Mouse (Mus musculus): ENCODE measurements around the gene Ptges3l.

GRCm38 (mm10) chr11:101415306-101415705, 9.8 kb downstream of the Ptges3l start:
- no peak for TF ChIP-seq POLR2A (IDR thresholded peaks at IDR 0.05; ENCODE audit: borderline replicate concordance, extremely low read depth, insufficient read depth, insufficient read length, poor library complexity, severe bottlenecking)
- no peak for TF ChIP-seq CTCF (IDR thresholded peaks at IDR 0.05; ENCODE audit: borderline replicate concordance, extremely low read depth, insufficient read depth, insufficient read length)
